Mouse (Mus musculus) liver, embryonic 14.5 days (tissue): ENCODE data around the gene Hmcn1. TPM values are rescaled to one million over a fixed set of nuclear protein-coding genes. Genes with fewer than 3 reads are reported as not detected.

Source experiments
- ATAC-seq: fragments of 200-750 bp; cut with Nextera tagmentation; 2 replicates; pipeline ENCODE4 v1.8.0; 2017; ENCODE audit warnings: moderate number of reproducible peaks, mild to moderate bottlenecking, moderate library complexity; ENCODE audit not compliant: insufficient read depth
- DNase-seq, 3 experiments: peaks; one replicate each; pipeline ENCODE4 v3.0.0-alpha.2; 2012 to 2013; ENCODE audit warnings: low read depth in 3 of 3, low spot score in 3 of 3
- H3K27ac ChIP-seq: fragments of 300-500 bp; sonication (generic); 2 replicates; pipeline ENCODE4 v1.5.1; 2014; ENCODE audit warnings: moderate library complexity, mild to moderate bottlenecking, control low read depth, inconsistent platforms
- H3K27me3 ChIP-seq: fragments of 300-500 bp; sonication (generic); 2 replicates; pipeline ENCODE4 v1.6.1; 2014; ENCODE audit warnings: mild to moderate bottlenecking, low read length, moderate library complexity; ENCODE audit not compliant: control insufficient read depth, insufficient read depth
- H3K36me3 ChIP-seq: fragments of 300-500 bp; sonication (generic); replicated peaks from 2 replicates; pipeline ENCODE4 v1.6.1; 2014; ENCODE audit warnings: low read depth; ENCODE audit not compliant: control insufficient read depth, insufficient read depth
- H3K4me1 ChIP-seq, 2 experiments: fragments of 200-500 bp in 1 of 2; fragments of 300-500 bp in 1 of 2; sonication (generic) in 1 of 2; replicated peaks; 2 replicates each; pipeline ENCODE4 v1.6.1; 2012 to 2014; ENCODE audit warnings: antibody characterized with exemption in 1 of 2, inconsistent platforms in 1 of 2, low read length in 1 of 2; ENCODE audit not compliant: control insufficient read depth in 2 of 2, insufficient read depth in 2 of 2
- H3K4me2 ChIP-seq: fragments of 300-500 bp; sonication (generic); 2 replicates; pipeline ENCODE4 v1.6.1; 2014; ENCODE audit warnings: low read depth, mild to moderate bottlenecking, control low read depth, moderate library complexity
- H3K4me3 ChIP-seq, 2 experiments: fragments of 200-500 bp in 1 of 2; fragments of 300-500 bp in 1 of 2; sonication (generic) in 1 of 2; 2 replicates each; pipeline ENCODE4 v1.5.1; 2012 to 2014; ENCODE audit warnings: low read depth in 2 of 2, low read length in 2 of 2, mild to moderate bottlenecking in 2 of 2, control low read depth in 1 of 2, inconsistent platforms in 1 of 2, moderate library complexity in 1 of 2; ENCODE audit not compliant: insufficient read depth in 1 of 2
- H3K9ac ChIP-seq: fragments of 300-500 bp; sonication (generic); replicated peaks from 2 replicates; pipeline ENCODE4 v1.6.1; 2014; ENCODE audit warnings: mild to moderate bottlenecking, control low read depth, moderate library complexity
- H3K9me3 ChIP-seq: fragments of 300-500 bp; sonication (generic); 2 replicates; pipeline ENCODE4 v1.6.1; 2016; ENCODE audit warnings: low read length, mixed read lengths; ENCODE audit not compliant: control insufficient read depth
- CTCF ChIP-seq: IDR thresholded peaks from 2 replicates; pipeline ENCODE4 v1.5.1; 2016; ENCODE audit warnings: antibody characterized with exemption, low read depth, control low read depth
- EP300 ChIP-seq: IDR thresholded peaks from 2 replicates; pipeline ENCODE4 v1.6.1; 2016; ENCODE audit warnings: antibody characterized with exemption, low read depth
- WGBS: fragments of 180-500 bp; shearing (Covaris S2); extraction: QIAGEN DNeasy Blood & Tissue Kit; methylation state at CpG from one replicate; pipeline ENCODE4 v1.1.7; 2014; ENCODE audit not compliant: insufficient replicate concordance; 5-methylcytosine and 5-hydroxymethylcytosine counted together
- polyA plus RNA-seq, 2 experiments: library from polyadenylated mRNA; depleted of rRNA in 1 of 2; stranded (reverse) in 1 of 2; unstranded in 1 of 2; fragments of >200 nt; fragmentation: Nextera tagmentation in 1 of 2; extraction: Ambion mirVana in 1 of 2; gene quantifications; 2 replicates each; pipeline versions ENCODE4 v1.2.1 to v1.2.3; 2012 to 2014

The Hmcn1 gene
- polyA plus RNA-seq, 2 experiments, result 2.3 to 3.3 TPM

- DNase-seq, result no peak
- Histone ChIP-seq H3K9ac (no peak overlapping the region), H3K4me3 (no peak overlapping the region), H3K9me3 (no peaks in the 10 kb centered on the region), H3K4me1 (no peaks in the 10 kb centered on the region), H3K4me2 (no peak overlapping the region), H3K36me3 (no peaks in the 10 kb centered on the region), H3K27me3 (no peaks in the 10 kb centered on the region), H3K27ac (no peak overlapping the region)
- no peak for ATAC-seq
- WGBS, result 60% methylated on average over 3 of the region's 3 CpGs
- TF ChIP-seq EP300, result no peak
- no peak for TF ChIP-seq CTCF
Measured at GRCm38 (mm10) chr1:150697749-150698148, 295.5 kb downstream of the Hmcn1 start.

- no peak for TF ChIP-seq EP300
- no peak for TF ChIP-seq CTCF
- no peak overlapping the region for H3K4me3 ChIP-seq
- no peaks in the 10 kb centered on the region for H3K36me3 ChIP-seq
- 75% methylated on average over 6 of the region's 6 CpGs for WGBS
- H3K4me1 ChIP-seq, result no peaks in the 10 kb centered on the region
- H3K9me3 ChIP-seq, result no peaks in the 10 kb centered on the region
- no peak overlapping the region for H3K9ac ChIP-seq
- no peak overlapping the region for H3K27ac ChIP-seq
- H3K27me3 ChIP-seq, result no peaks in the 10 kb centered on the region
- ATAC-seq (no peak), DNase-seq (no peak)
- H3K4me2 ChIP-seq, result no peak overlapping the region
Measured at GRCm38 (mm10) chr1:150682044-150682443, 311.2 kb downstream of the Hmcn1 start.

- no peak for ATAC-seq
- no peak overlapping the region for H3K9ac ChIP-seq
- 71% methylated on average over 3 of the region's 3 CpGs for WGBS
- no peak for TF ChIP-seq EP300
- no peak for TF ChIP-seq CTCF
- no peak overlapping the region for H3K4me2 ChIP-seq
- H3K4me3 ChIP-seq, result no peak overlapping the region
- H3K36me3 ChIP-seq, result no peaks in the 10 kb centered on the region
- no peak overlapping the region for H3K27ac ChIP-seq
- H3K9me3 ChIP-seq, result no peaks in the 10 kb centered on the region
- H3K4me1 ChIP-seq, result no peaks in the 10 kb centered on the region
- H3K27me3 ChIP-seq, result no peaks in the 10 kb centered on the region
- no peak for DNase-seq
Measured at GRCm38 (mm10) chr1:150681433-150681832, 311.8 kb downstream of the Hmcn1 start.

- DNase-seq (no peak), ATAC-seq (no peak)
- H3K4me1 ChIP-seq, result no peaks in the 10 kb centered on the region
- TF ChIP-seq CTCF (no peak), EP300 (no peak)
- H3K27me3 ChIP-seq, result no peaks in the 10 kb centered on the region
- no peaks in the 10 kb centered on the region for H3K9me3 ChIP-seq
- 60% methylated on average over 15 of the region's 15 CpGs for WGBS
- H3K4me3 ChIP-seq, result no peak overlapping the region
- H3K9ac ChIP-seq, result no peak overlapping the region
- H3K27ac ChIP-seq, result no peak overlapping the region
- no peak overlapping the region for H3K4me2 ChIP-seq
- H3K36me3 ChIP-seq, result no peaks in the 10 kb centered on the region
Measured at GRCm38 (mm10) chr1:150681006-150681405, 312.2 kb downstream of the Hmcn1 start.

- H3K9ac ChIP-seq, result no peak overlapping the region
Measured at GRCm38 (mm10) chr1:150680345-150680744, 312.9 kb downstream of the Hmcn1 start.

More at GRCm38 (mm10) chr1:150680345-150680744, 312.9 kb downstream of the Hmcn1 start:
- ATAC-seq, result no peak
- Histone ChIP-seq H3K4me1 (no peaks in the 10 kb centered on the region), H3K36me3 (no peaks in the 10 kb centered on the region), H3K4me2 (no peak overlapping the region), H3K9me3 (no peaks in the 10 kb centered on the region), H3K27me3 (no peaks in the 10 kb centered on the region), H3K4me3 (no peak overlapping the region), H3K27ac (no peak overlapping the region)
- 72% methylated on average over 4 of the region's 4 CpGs for WGBS
- TF ChIP-seq EP300 (no peak), CTCF (no peak)
- DNase-seq, result no peak
